Mouse (Mus musculus) hindbrain, embryonic 14.5 days (tissue): ENCODE results near the gene Naaladl1. TPM values are rescaled to one million over a fixed set of nuclear protein-coding genes. Genes with fewer than 3 reads are reported as not detected.
"Not testable (repeated sequence)": the region's sequence is repeated elsewhere in the genome, so short reads cannot be mapped to it uniquely, and the experiment has no call there.

Experiments used
- ATAC-seq: fragments of 200-750 bp; cut with Nextera tagmentation; 2 replicates; pipeline ENCODE4 v1.8.0; 2017; ENCODE audit warnings: moderate number of reproducible peaks, mild to moderate bottlenecking, moderate TSS enrichment, moderate library complexity; ENCODE audit not compliant: low FRiP score
- DNase-seq: peaks from one replicate; pipeline ENCODE4 v3.0.0-alpha.2; 2015; ENCODE audit warnings: low spot score
- H3K27ac ChIP-seq: fragments of 300-500 bp; sonication (generic); 2 replicates; pipeline ENCODE4 v1.5.1; 2014; ENCODE audit warnings: mild to moderate bottlenecking, moderate library complexity
- H3K27me3 ChIP-seq: fragments of 300-500 bp; sonication (generic); 2 replicates; pipeline ENCODE4 v1.6.1; 2014; ENCODE audit warnings: mild to moderate bottlenecking, low read length, mixed read lengths; ENCODE audit not compliant: control insufficient read depth, insufficient read depth
- H3K36me3 ChIP-seq: fragments of 300-500 bp; sonication (generic); replicated peaks from 2 replicates; pipeline ENCODE4 v1.6.1; 2014; ENCODE audit not compliant: control insufficient read depth, insufficient read depth
- H3K4me1 ChIP-seq: fragments of 300-500 bp; sonication (generic); replicated peaks from 2 replicates; pipeline ENCODE4 v1.6.1; 2014; ENCODE audit warnings: antibody characterized with exemption, low read length, mixed read lengths; ENCODE audit not compliant: control insufficient read depth, insufficient read depth
- H3K4me2 ChIP-seq: fragments of 300-500 bp; sonication (generic); replicated peaks from 2 replicates; pipeline ENCODE4 v1.6.1; 2014; ENCODE audit warnings: mild to moderate bottlenecking, moderate library complexity
- H3K4me3 ChIP-seq: fragments of 300-500 bp; sonication (generic); replicated peaks from 2 replicates; pipeline ENCODE4 v1.5.1; 2014; ENCODE audit warnings: mild to moderate bottlenecking, low read length
- H3K9ac ChIP-seq: fragments of 300-500 bp; sonication (generic); 2 replicates; pipeline ENCODE4 v1.6.1; 2014
- H3K9me3 ChIP-seq: fragments of 300-500 bp; sonication (generic); 2 replicates; pipeline ENCODE4 v1.6.1; 2016; ENCODE audit warnings: low read length; ENCODE audit not compliant: control insufficient read depth
- WGBS: fragments of 180-500 bp; shearing (Covaris S2); extraction: QIAGEN DNeasy Blood & Tissue Kit; methylation state at CpG from one replicate; pipeline ENCODE4 v1.1.7; 2014; 5-methylcytosine and 5-hydroxymethylcytosine counted together
- polyA plus RNA-seq: library from polyadenylated mRNA; unstranded; fragments of >200 nt; fragmentation: Nextera tagmentation; extraction: Ambion mirVana; gene quantifications from 2 replicates; pipeline ENCODE4 v1.2.1, GENCODE M21; 2014

The Naaladl1 gene
- polyA plus RNA-seq, 1 experiment from 2014 or later: 0.52 TPM

DNA sequence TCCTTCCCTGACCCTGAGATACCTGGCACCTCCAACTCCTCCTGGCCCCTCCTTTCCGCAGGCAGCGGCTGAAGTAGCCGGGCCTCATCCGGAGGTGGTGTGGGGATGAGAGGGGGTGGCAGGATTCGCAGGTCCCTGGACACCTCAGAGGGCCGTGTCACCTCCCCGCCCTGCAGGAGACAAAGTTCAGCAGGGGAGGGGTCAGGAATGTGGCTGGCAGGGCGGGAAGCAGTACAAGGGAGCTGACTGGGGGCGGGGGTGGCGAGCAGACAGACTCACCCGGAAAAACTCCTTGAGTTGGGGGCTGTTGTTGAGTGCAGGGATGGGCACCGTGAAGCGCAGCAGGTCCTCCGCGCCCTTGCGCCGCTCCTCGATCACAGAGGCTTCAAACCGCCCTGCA, 16.2 kb downstream of the Naaladl1 start:
- no peaks in the 10 kb centered on the region for H3K9me3 ChIP-seq
- no peaks in the 10 kb centered on the region for H3K27me3 ChIP-seq
- no peak overlapping the region for H3K4me3 ChIP-seq
- H3K36me3 ChIP-seq: peaks cover 20% of the 10 kb centered on the region
- 0 out of 2 replicates have a peak overlapping the region, but pooled peaks have one; percentile 11 for H3K9ac ChIP-seq
- DNase-seq: no peak
- H3K27ac ChIP-seq: no peak overlapping the region
- H3K4me2 ChIP-seq: no peak overlapping the region
- WGBS: 41% methylated on average over 19 of the region's 19 CpGs
- ATAC-seq: no peak
- peaks cover 19% of the 10 kb centered on the region; the same call in 1 of the 2 replicates for H3K4me1 ChIP-seq

DNA sequence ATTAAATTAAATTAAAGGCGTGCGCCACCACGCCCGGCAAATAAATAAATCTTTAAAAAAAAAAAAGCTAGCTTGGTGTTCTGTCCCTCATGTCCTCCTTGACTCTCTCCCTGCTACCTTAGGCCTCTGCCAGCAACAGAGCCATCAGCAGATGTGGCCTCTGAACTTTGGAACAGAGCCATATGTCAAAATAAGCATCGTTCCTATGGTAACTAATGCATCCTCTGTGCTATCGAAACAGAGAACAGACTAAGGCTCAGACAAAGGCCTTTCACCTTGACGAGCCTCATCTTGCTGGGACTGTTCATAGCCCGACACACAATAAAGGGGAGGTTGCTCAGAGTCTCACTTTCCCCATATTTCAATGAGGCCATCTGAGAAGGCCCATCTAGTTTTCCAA, 17.7 kb downstream of the Naaladl1 start:
- DNase-seq: peak; percentile 48
- Histone ChIP-seq H3K27ac (0 out of 2 replicates have a peak overlapping the region, but pooled peaks have one; percentile 16), H3K27me3 (no peaks in the 10 kb centered on the region), H3K4me3 (no peak overlapping the region), H3K9me3 (no peaks in the 10 kb centered on the region), H3K4me1 (peaks cover 15% of the 10 kb centered on the region; the same call in 1 of the 2 replicates), H3K9ac (peak overlapping the region; percentile 8; the same call in 1 of the 2 replicates), H3K36me3 (peaks cover 20% of the 10 kb centered on the region), H3K4me2 (no peak overlapping the region)
- ATAC-seq: no peak
- 57% methylated on average over 8 of the region's 8 CpGs for WGBS

DNA sequence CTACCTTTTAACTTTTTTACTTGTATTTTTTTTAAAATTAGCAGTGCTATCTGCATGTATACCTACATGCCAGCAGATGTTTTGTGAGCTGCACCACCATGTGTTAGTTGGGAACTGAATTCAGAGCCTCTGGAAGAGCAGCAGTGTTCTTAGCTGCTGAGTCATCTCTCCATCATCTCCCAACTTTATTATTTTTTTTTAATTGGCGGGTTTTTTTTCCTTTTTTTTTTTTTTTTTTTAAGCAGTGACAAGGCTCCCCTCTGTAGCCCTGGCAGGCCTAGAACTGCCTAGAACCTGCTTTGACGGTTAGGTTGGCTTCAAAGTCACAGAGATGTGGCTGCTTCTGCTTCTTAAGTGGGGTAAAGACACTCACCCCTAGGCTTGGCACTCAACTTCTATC, 19.3 kb downstream of the Naaladl1 start:
- no peaks in the 10 kb centered on the region for H3K27me3 ChIP-seq
- DNase-seq (no peak), ATAC-seq (no peak)
- WGBS: 88% methylated on average over 2 of the region's 2 CpGs
- H3K27ac ChIP-seq: no peak overlapping the region
- H3K4me1 ChIP-seq: 0 out of 2 replicates have a peak, but pooled peaks cover 4% of the 10 kb centered on the region
- no peak overlapping the region for H3K4me2 ChIP-seq
- peaks cover 14% of the 10 kb centered on the region for H3K36me3 ChIP-seq
- no peak overlapping the region for H3K9ac ChIP-seq
- H3K9me3 ChIP-seq: no peaks in the 10 kb centered on the region
- H3K4me3 ChIP-seq: no peak overlapping the region

DNA sequence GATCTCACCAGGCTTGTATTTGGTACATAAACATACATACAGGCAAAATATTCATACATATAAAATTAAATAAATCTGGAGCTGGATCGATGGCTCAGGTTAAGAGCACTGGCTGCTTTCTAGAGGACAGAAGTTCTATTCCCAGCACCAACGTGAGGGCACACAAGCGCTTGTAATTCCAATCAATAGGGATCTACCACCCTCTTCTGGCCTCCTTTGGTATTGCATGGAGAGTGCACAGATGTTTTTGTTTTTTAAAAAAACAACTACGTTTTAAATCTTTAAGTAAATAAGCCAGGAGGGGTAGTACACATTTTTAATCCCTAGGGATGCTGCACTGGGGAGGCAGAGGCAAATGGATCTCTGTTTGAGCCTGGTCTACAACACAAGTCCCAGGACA, 20.7 kb downstream of the Naaladl1 start:
- ATAC-seq (no peak), DNase-seq (peak; percentile 70)
- Histone ChIP-seq H3K27me3 (no peaks in the 10 kb centered on the region), H3K4me3 (no peak overlapping the region), H3K4me1 (0 out of 2 replicates have a peak, but pooled peaks cover 4% of the 10 kb centered on the region), H3K4me2 (no peak overlapping the region), H3K9me3 (no peaks in the 10 kb centered on the region), H3K36me3 (peaks cover 11% of the 10 kb centered on the region), H3K27ac (no peak overlapping the region), H3K9ac (no peak overlapping the region)
- 27% methylated on average over 4 of the region's 4 CpGs for WGBS

DNA sequence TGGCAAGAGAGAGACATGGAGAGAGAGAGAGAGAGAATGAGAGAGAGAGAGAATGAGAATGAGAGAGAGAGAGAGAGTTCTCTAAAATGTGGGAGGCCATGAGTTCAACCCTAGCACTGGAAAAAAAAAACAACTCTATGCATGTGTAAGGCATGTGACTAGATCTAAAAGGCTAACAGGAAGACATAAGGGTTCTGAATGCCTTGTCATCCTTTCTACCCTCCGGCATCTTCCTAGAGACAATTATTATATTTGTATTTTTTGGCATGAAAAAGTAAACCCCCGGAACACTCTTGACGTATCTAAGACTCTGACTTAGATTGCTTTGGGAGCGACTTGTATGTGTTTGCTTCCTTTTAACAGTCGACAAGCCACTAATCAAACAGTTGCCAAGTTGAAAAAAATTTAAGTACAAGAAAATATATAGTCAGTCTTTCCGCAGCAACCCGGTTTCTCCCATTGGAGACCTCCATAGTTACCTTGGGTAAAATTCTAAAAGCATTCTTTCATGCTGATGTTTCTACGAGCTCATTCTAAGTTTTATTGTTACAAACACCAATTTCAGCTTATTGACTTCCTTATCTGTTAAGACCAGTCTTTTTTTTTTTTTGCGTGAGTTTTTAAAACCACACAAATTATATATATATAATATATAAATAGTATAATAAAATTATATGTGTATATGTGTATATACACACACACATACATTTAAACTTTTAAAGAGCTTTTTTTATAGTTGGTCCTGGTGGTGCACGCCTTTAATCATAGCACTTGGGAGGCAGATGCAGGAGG, 21.4 kb downstream of the Naaladl1 start:
- 76% methylated on average over 10 of the region's 10 CpGs for WGBS
- DNase-seq: no peak
- H3K4me2 ChIP-seq: peak overlapping the region; percentile 57

DNA sequence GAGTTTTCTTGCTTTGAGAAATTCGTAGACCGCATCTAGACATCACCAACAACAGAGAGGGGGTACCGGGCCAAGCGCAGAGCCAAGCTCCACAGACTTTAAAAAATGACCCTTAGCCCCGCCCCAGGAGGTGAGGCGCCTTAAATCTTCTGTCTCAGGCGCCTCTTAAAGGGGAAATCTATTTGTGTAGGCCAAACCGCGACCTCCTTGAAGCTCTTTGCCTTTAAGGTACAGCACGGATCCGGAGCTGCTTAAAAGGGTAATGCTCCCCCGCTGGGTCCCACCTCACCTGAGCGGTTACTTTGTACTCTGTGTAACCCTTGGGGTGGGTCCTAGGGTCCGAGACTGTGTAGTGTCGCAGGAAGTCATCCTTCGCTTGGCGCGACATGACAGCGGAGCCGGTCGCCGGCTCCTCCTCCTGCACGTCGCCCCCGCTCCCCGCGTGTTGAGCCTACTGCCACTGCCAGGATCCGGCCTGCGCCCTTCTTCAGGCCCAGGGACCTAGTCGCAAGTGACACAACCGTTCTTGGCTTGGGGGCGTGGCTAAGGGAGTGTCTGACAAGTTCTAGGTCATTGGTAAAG, 22.3 kb downstream of the Naaladl1 start, which contains the start of gene Snx15:
TSS of gene Snx15 (minus strand) at position 545 of the 582 bp plus-strand sequence.
- Histone ChIP-seq H3K36me3 (no peaks in the 10 kb centered on the region; the same call in 1 of the 2 replicates), H3K27me3 (no peaks in the 10 kb centered on the region), H3K4me3 (peak within 1 kb of the TSS; percentile 55), H3K4me1 (0 out of 2 replicates have a peak, but pooled peaks cover 4% of the 10 kb centered on the region), H3K9ac (peak within 1 kb of the TSS; percentile 74), H3K4me2 (peak within 1 kb of the TSS; percentile 57), H3K9me3 (no peaks in the 10 kb centered on the region), H3K27ac (peak within 1 kb of the TSS; percentile 90)
- DNase-seq (peak; percentile 90), ATAC-seq (peak; percentile 94)
- under 1% methylated on average over 32 of the region's 32 CpGs for WGBS

More for the DNA sequence above, 21.4 kb downstream of the Naaladl1 start:
- no peaks in the 10 kb centered on the region for H3K9me3 ChIP-seq
- 0 out of 2 replicates have a peak, but pooled peaks cover 4% of the 10 kb centered on the region for H3K4me1 ChIP-seq
- peaks cover 4% of the 10 kb centered on the region; the same call in 1 of the 2 replicates for H3K36me3 ChIP-seq
- H3K9ac ChIP-seq: peak overlapping the region; percentile 74; the same call in 1 of the 2 replicates
- no peak for ATAC-seq
- H3K4me3 ChIP-seq: peak overlapping the region; percentile 55
- H3K27ac ChIP-seq: peak overlapping the region; percentile 90
- H3K27me3 ChIP-seq: no peaks in the 10 kb centered on the region

DNA sequence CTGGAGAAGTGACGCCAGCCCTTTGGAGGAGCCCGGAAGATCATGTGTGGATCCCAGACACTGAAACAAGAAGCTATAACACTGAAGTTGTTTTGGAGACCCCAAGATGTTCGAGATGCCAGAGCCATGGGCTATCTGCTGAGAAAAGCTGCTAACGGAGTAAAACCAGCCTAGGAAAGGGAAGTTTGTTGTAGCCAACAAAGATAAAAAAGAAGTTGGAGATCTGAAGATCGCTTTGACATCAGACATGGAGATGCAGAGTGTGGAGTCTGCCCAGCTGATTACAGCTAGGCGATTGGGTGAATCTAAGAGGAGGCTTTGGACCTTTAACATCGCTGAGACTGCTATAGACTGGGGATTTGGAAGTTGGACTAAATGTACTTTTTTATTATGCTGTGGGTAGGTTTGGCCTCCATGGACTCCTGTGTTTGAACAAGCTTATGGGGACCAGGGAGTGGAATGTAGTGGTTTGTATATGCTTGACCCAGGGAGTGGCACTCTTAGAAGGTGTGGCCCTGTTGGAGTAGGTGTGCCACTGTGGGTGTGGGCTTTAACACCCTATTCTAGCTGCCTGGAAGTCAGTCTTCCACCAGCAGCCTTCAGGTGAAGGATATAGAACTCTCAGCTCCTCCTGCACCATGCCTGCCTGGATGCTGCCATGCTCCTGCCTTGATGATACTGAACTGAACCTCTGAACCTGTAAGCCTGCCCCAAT, 25.0 kb downstream of the Naaladl1 start:
- 78% methylated on average over 7 of the region's 7 CpGs for WGBS
- H3K4me3 ChIP-seq, ATAC-seq, H3K4me1 ChIP-seq, H3K9ac ChIP-seq, DNase-seq, H3K27ac ChIP-seq, H3K27me3 ChIP-seq, H3K4me2 ChIP-seq, H3K9me3 ChIP-seq: not testable (repeated sequence)
- peaks cover 14% of the 10 kb centered on the region for H3K36me3 ChIP-seq

DNA sequence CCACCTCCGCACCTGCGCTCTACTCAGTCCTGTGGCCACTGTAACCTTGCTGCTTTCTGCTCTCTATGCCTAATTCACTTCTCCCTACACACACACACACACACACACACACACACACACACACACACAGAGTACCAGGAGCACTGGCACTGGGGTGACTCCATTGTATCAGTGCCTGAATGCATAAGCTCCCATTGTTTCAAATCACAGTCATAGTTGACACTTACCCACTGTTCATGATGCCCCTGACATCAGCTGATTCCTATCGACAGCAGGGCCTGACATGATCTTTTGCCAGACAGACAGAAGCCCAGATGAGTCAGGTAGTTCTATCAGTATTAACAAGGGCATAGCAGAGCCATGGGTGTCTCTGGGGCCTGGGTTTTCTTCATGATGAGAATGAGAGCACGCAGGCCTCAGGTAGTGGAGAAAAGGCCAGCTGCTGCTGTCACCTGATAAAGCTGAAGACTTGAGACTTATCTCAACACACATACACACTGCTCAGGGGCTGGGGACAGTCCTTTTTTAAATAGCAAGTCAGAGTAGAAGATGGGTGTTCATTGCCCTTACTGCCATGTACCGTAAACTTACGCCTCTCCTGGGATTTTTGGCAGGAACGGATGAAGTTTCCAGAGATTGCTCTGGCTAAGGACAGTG, 26.7 kb downstream of the Naaladl1 start:
- no peaks in the 10 kb centered on the region for H3K27me3 ChIP-seq
- 0 out of 2 replicates have a peak, but pooled peaks cover 4% of the 10 kb centered on the region for H3K4me1 ChIP-seq
- no peak for DNase-seq
- WGBS: 81% methylated on average over 7 of the region's 7 CpGs
- H3K9ac ChIP-seq: no peak overlapping the region
- peaks cover 30% of the 10 kb centered on the region for H3K36me3 ChIP-seq
- no peak overlapping the region for H3K27ac ChIP-seq
- ATAC-seq: no peak
- no peak overlapping the region for H3K4me3 ChIP-seq
- H3K4me2 ChIP-seq: no peak overlapping the region
- no peaks in the 10 kb centered on the region for H3K9me3 ChIP-seq
